Mouse (Mus musculus) left cerebral cortex, adult 9 months (tissue): ENCODE results near the gene Lemd2.
"Not testable (repeated sequence)": the region's sequence is repeated elsewhere in the genome, so short reads cannot be mapped to it uniquely, and the experiment has no call there.

Source experiments
- DNase-seq, 2 experiments: peaks; one replicate each; pipeline ENCODE4 v3.0.0; 2022; ENCODE audit warnings: low spot score in 2 of 2

The Lemd2 gene

DNA sequence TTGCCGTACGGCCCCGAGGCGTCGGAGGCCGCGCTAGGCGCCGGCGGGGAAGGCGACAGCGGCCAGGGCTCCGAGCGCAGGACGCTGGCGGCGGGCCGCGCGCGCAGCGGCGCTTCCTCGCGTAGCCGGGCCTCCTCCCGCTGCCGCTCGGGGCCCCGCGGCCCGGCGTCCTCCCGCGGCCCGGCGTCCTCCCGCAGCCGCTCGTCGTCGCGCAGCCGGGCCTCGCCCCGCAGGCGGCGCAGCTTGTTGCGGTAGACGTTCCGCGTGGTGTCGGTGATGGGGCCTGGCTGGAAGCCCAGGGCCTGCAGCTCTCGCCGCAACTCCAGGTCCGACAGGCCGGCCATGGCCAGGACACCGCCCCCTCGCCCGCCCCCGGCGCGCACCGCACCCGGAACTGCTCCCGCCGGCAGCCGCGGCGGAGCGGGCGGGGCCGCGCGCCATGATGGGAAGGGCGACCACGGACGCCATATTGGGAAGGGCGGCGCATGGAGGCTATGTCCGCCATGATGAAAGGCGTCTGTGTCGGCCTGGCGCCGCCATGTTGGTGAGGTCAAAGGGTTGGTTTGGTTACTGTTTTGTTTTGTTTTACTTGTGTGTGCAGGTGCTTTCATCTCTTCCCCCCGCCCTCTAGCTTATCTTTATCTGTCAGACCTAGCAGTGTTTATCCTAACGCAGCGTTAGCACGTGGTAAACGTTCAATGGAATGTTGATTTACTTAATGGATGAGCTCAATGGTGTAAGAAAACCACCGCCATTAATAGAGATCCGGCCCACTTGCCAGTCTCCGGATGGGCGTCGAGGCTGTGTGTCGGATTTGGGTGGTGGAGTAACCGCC is at the start of gene Lemd2:
Gene Lemd2, minus strand, starts transcription at position 395 of the 835 bp plus-strand sequence.
- peak; percentile 88 to 96 for DNase-seq

DNA sequence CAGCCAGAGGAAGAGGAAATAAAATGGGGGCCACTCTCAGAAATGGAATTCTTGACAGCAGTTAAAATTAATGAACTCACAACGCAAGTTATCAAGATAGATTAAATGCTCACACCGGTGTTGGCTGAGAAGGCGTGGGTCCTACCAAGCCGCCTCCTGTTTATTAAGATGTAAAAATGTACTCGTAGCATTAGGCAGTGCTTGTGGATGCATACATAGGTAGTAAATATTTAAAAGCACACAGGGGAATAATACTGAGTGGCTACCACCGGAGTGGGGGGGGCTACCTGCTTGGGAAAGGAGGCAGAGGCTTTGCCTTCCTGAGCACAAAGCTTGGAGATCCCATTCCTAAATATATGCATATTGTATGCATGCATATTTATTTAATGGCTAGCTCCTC is 46.9 kb upstream of the Lemd2 start:
- DNase-seq, result no peak

DNA sequence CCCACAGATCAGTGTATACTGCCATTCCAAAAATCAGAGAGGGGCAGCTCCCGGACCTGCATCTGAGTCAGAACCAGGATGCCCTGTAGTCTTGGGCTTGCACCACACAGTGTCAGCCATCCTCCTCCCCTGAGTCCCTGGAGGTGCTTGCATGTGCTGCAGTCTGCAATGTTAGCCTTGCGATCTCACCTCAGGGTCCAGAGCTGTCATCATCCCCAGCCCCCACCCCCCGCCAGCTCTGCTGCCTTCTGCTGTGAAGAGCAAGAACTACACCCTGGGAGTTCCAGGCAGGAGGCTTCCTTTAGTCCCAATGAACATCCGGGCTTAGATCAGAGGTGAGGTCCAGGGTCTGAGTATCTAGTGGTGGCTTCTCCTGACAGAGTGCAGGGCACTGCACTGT is 46.2 kb upstream of the Lemd2 start:
- DNase-seq, result no peak

DNA sequence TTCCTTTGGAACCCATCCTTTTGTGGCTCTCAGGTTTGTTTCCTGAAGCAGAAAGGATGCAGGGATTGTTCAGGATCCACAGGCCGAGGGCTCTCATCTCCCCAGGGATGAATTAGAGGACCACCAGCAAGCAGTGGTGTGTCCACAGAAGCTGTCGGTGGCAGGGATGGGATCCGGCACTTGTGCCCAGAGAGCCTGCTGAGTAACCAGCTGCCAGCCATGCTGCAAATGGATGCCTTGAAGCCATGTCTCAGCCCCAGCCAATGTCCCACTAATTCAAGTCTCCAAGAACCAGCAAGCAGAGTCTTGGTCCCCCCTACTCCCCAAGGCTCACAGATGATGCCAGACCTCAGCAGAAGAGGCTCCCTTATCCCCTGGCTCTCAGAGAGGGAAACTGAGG is 44.8 kb upstream of the Lemd2 start:
- no peak for DNase-seq

DNA sequence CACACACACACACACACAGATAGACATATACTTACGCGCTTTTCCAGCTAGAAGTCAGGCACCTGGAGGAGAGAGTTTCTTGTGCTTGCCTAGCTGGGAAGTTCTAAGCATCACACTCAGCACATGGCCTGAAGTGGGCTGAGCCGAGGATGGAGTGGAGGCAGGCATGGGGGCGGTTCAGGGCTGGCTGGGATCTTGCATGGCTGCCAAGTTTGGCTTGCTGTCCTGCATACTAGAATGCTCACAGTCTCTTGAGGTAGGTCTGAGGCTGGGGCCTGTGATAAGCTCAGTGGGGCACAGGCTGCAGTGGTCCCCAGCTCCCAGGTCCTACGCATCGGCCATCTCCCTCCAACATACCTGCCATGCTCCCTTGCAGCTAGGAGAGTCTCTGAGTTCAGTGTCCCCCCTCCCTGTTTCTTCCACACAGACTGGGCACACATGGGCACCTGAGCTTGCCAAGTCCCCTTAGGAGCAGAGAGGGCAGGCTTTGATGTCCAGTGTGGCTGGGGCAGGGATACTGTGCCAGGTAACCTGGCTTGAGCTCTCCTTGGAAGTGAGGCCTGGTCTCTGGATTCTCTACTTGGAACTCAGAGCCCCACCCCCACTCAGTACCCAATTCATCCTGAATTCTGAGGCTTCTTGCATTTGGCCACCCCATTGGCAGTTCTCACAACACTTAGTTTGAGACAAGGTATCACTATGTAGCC is 43.6 kb upstream of the Lemd2 start:
- DNase-seq, result peak in 1 of 2 experiments; percentile 81

DNA sequence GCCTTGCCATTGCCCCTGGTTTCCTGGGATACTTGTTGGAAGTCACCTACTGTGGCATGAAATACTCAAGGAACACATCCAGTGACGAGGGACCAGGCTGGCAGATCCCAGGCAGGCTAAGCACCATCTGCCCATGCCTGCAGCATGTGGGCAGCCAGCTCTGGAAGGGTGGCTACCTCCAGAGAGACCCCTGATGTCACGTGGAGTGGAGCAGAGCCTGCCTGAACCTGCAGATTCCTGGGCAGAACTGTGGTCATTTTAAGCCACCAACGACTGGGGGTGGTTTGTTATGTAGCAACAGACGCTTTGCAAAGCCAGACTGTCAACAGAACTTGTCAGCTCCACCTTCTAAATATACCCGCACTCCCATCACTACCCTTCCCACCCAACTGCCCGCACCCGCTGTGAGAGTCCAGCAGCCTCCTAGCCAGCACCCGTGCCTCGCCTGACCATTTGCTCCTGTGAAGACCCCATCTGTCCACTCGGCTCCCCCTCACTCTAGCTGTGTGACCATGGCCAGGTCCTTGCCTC is 41.6 kb upstream of the Lemd2 start:
- peak in 1 of 2 experiments; percentile 77 for DNase-seq

DNA sequence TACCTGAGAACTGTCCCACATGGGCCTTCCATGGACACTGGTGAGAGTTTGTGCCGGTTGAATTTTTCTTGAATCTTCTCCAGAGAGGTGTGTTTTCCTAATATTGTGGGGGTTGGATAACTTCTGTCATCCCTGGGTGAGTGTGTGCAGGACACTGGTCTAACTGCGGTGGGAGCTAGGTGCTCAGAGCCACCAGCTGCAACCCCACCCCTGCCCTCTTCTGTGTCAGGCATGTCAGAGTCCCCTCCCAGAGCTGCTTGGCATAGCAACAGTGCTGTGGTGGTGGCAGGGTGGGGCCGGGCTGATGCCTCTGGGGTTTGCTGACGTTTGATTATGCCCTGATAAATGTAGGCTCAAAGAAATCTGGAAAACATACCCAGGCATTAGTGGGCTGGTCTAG is 40.6 kb upstream of the Lemd2 start:
- no peak for DNase-seq

DNA sequence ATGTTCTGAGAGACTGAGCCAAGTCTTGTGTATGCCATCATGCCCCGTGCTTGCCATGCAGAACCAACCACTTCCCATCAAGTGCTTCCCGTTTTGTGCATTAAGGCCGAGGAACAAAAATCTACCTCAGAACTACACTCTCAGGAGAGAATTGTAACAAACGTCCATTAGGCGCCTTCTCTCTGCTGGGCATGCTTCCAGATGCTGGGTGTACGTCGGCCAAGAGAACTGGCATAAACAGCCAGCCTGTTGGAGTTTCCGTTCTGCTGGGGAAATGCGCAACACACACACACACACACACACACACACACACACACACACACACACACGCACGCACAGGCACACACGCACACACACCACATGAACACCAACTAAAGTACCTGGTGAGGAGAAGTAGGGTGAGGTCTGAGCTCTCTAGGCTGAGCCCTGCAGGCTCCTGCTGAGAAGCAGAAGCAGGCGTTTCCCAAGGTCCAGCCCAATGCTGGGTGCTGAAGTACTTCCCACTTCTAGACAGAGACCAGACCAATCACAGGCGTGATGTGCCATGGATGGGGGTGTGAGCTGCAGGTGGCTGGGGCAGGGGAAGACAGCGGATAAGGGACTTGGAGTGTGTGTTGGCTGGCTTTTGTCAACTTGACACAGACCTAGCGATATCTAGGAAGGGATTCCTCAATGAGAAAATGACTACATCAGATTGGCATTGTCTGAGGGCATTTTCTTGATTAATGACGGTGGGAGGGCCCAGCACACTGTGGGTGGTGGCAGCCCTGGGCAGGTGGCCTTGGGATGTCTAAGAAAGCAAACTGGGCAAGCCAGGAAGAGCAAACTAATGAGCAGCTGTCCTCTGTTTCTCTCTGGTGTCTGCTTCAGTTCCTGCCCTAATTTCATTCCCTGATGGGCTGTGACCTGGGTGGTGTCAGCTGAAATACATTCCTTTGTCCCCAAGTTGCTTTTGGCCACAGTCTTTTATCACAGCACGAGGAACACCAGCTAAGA is 38.2 kb upstream of the Lemd2 start:
- DNase-seq, result peak in 1 of 2 experiments; percentile 87

DNA sequence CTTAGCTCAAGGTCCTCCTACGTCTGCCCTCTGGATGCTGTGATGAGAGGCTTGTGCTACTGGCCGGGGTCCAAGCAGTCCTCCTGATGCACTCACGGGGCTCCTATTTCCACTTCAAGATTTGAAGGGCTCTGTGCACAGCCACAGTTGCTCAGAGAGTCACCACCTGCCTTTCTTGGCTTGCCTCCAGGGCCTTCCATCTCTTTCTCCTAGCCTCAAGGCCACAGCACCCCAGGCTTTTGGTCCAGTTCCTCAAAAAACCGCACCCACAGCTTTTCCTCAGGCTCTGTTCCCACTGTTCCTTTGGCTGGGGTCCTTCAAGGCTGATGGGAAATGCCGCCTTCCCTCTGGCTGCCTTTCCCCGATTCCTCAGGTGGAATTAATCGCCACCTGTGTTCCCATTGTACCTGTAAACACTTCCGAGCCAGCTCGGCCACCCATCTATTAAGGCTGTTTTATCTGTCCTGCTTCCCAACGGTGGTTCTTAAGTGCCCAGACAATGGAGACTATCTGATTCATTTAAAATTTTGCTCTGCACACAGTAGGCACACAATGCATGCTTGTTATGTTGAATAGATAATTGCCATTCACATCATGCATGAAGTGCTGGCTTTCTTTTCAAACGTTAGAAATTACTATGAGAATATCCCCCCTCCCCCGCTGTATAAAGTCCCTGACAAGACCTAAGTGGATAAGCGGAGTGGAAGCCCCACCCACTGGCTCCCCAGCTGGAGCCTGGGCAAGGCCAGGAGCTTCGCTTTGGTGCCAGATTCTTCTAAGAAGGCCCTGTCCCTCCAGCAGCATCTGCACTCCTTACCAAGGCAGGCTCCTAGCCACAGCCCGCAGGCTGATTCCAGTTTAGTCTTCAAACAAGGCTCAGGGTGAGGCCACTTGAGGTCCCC is 36.5 kb upstream of the Lemd2 start:
- DNase-seq, result peak in 1 of 2 experiments; percentile 44

DNA sequence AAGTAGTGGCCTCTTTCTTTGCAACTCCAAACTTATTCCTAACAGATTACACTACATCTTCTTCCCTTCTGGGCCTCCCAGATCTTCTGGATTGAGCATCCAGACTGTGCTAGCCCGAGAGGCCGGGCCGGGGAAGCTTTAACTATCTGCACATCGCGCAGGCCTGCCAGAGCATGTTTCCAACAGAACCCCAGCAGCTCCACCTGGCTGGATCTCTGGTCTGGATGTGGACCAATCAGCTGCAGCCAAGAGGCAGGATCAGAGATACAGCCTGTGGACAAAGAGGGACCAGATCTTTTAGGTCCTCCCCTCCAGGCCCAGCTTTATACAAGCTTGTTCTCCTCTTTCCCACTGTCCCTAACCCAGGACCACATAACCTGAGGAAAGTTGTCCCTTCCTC is 35.7 kb upstream of the Lemd2 start:
- no peak for DNase-seq

DNA sequence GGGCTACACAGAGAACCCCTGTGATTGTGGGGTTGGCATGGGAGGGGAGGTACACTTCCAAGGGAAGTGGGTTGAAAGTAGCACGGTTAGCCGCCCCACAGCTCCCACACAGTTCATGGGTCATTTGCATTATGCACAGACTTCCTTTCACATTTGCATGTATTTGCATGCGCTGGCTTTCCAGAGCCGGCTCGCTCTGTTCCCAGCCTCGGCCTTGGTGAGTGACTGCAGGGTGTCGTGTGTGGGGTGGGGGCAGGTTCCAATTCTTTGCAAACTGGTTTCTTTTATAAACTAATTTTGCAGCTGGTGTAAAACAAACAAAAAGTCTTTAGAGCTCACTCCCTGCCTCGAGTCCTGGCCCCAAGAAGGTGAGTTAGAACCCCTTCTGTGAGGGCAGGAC is 34.4 kb upstream of the Lemd2 start:
- no peak for DNase-seq

DNA sequence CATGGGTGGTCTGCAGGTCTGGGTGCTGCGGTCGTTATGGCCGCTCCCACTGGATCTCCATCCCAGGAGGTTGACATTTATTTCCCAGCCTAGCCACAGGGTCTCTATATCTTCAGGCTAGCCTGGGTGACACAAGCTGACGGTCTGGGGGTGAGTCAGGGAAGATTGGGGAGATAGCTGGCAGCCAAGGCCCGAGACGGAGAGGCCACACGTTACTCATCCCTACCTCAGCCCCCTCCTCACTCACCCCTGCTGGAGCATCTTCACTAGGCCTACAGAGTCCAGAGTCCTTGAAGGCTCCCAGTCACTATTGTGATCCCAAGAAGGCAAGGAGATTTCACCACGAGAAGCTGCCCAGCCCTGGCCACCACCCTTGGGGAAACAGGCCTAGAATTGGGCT is 33.5 kb upstream of the Lemd2 start:
- DNase-seq, result no peak

DNA sequence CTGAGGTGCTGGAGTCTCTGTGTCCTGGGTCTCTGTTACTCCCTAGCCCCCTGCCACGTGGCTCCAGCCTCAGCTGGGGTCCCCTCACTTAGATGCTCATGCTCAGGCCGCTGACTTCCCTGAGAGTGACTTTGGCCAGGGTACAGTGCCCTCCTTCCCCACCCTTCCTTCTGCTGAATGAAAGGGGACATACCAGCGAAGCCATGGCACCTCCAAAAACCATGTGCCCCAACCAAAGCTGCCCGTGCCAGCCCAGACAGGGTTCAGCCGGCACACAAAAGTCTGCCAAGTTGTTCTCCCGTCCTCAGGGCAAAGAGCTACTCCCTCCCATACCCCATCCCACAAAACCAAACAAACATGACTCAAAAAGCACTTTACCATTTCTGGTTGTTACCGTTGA is 29.0 kb upstream of the Lemd2 start:
- no peak for DNase-seq

DNA sequence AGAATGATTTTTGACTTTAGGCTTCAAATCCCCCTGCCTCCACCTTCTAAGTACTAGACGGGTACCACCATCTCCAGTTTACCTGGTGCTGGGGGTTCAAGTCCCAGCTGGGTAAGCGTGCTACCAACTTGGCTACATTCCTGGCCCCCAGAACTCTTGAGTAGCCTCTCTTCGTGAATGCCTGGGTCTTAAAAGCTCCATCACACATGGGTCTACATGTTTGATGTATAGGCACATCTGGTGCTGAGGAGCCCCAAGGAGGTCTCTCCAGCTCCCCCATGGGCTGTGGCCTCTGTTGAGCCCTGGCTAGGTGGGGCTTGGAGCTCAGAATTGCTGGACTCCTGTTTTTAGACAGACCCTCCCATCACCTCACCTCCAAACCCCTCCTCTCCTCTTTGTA is 27.9 kb upstream of the Lemd2 start:
- DNase-seq, result no peak

DNA sequence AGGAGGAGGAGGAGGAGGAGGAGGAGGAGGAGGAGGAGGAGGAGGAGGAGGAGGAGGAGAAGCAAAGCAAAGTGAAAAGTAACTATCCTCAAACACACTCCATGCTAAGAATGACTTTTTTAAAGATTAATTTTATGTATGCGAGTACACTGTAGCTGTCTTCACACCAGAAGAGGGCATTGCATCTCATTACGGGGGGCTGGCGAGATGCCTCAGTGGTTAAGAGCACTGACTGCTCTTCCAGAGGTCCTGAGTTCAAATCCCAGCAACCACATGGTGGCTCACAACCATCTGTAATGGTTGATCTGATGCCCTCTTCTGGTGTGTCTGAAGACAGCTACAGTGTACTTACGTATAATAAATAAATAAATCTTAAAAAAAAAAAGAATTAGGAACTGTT is 27.3 kb upstream of the Lemd2 start:
- DNase-seq, result not testable (repeated sequence)

DNA sequence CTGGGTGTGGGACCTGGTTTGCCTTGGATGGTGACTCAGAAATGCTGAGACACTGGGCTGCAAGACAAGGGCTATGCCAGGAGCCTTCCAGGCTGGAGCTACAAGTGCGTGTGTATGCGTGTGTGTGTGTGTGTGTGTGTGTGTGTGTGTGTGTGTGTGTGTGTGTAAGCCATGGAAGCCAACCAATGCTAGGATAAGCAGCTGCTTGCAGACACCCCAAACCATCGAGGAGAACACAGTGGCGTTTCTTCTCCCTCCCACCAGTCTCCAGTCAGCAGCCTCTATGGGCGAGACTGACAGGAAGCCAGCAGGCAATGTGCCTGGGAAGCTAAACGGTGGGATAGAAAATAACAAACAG is 26.9 kb upstream of the Lemd2 start:
- DNase-seq, result peak; percentile 69 to 88

DNA sequence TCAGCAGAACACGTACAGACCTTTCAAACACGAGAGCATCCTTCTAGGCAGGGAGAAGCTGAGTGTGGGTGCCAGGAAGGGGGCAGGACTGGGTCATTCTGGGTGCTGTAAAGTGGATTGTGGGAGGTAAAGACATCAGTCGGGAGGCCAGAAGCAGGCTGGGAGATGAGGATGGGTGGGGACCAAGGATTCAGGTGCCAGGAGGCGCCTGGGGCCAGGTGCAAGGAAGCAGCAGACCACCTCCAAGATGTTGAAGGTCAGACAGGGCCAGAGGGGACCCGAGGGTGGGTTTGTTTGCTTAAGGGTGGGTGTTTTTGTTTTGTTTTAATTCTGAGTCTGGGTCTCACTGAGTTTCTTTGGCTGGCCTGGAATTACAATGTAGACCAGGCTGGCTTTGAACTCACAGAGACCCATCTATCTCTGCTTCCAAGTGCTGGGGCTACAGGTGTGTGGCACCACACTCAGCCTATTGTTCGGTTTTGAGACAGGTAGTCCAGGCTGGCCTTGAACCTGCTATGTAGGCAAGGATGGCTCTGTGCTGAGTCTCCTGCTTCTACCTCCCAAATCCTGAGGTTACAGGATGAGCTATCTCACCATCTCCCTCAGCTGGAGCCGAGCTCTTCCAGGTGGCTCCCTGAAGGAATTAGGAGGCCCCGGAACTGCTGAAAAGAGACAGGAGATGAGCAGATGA is 26.3 kb upstream of the Lemd2 start:
- no peak for DNase-seq

DNA sequence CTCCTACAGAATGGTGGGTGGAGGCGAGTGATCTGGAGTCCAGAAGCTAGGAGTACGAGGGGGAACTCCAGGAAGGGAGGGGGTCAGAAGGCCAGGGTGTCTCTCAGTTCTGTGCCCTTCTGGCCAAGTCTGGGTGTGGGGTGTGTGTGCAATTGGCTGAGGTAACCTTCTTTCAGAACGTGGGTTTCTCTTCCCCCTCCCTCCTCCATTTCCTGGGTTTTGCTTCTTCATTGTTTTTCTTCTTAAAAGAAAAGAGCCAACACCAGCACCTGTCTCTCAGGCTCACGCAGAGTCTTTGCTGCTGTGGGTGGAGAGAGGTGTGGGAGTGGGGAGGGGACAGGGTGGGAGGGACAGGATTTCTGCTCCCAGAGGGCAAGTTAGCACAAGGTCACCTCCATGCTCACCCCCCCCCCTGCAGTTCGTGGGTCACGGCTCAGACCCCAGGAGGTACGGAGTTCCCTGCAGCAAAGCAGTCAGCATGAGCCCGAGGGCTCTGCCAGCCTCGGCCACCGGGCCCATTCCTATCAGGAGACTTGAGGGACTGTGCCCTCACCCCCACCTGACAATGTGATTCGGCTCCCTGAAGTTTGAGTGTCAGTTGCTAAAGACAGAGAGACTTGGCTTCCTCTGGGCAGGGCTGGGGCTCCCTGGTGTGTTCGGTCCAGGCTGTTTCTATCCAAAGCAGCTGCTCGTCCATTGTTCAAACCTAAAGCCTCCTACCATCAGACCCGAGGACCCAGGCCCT is 25.6 kb upstream of the Lemd2 start:
- no peak for DNase-seq

DNA sequence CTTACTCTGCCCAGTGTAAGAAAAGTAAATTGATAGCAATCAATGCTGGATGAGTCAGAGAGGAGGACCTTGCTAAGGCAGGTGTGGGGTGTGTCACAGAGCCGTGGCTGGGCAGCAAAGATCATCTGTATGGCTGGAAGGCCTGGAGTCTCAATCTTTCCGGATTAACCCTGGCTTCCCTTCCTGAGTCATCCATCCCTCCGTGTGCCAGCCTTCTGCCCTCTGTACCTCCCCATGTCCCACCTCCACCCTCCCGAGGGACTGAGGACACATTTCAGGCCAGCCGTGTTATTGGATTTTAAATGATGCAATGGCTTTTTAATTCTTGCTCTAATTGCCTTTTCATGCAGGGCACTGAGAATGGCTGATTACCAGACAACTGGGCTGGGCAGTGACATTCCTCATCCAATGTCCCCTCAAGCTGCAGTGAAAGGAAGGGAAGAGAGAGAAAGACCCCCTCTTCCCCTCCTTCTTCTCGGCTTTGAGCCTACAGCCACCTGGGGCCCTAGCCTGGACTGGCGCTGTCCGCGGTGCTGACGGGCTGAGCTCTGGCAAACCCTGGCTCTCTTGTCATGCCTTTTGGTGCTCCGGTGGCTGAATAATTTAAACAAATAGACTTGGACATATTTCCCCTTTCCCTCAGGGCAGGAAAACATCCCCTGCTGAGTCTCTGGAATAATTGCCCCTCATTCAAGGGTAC is 24.1 kb upstream of the Lemd2 start:
- no peak for DNase-seq
